Mouse (Mus musculus) hindbrain, embryonic 13.5 days (tissue): ENCODE results near the gene Gm10354. TPM values are rescaled to one million over a fixed set of nuclear protein-coding genes. Genes with fewer than 3 reads are reported as not detected.
"Not testable (repeated sequence)": the region's sequence is repeated elsewhere in the genome, so short reads cannot be mapped to it uniquely, and the experiment has no call there.

Experiments
- ATAC-seq: fragments of 200-750 bp; cut with Nextera tagmentation; 2 replicates; pipeline ENCODE4 v1.8.0; 2017; ENCODE audit warnings: moderate TSS enrichment; ENCODE audit not compliant: low FRiP score
- H3K27ac ChIP-seq: fragments of 300-500 bp; sonication (generic); 2 replicates; pipeline ENCODE4 v1.5.1; 2015; ENCODE audit warnings: inconsistent platforms, mild to moderate bottlenecking, moderate library complexity
- H3K27me3 ChIP-seq: fragments of 300-500 bp; sonication (generic); 2 replicates; pipeline ENCODE4 v1.6.1; 2015; ENCODE audit warnings: mild to moderate bottlenecking, inconsistent platforms
- H3K36me3 ChIP-seq: fragments of 300-500 bp; sonication (generic); 2 replicates; pipeline ENCODE4 v1.6.1; 2015; ENCODE audit warnings: mild to moderate bottlenecking, inconsistent platforms
- H3K4me1 ChIP-seq: fragments of 300-500 bp; sonication (generic); replicated peaks from 2 replicates; pipeline ENCODE4 v1.6.1; 2015; ENCODE audit warnings: inconsistent platforms
- H3K4me2 ChIP-seq: fragments of 300-500 bp; sonication (generic); 2 replicates; pipeline ENCODE4 v1.6.1; 2015; ENCODE audit warnings: inconsistent platforms, mild to moderate bottlenecking, moderate library complexity
- H3K4me3 ChIP-seq: fragments of 300-500 bp; sonication (generic); 2 replicates; pipeline ENCODE4 v1.5.1; 2015; ENCODE audit warnings: mild to moderate bottlenecking, inconsistent platforms
- H3K9ac ChIP-seq: fragments of 300-500 bp; sonication (generic); 2 replicates; pipeline ENCODE4 v1.6.1; 2015; ENCODE audit warnings: mild to moderate bottlenecking, inconsistent platforms
- H3K9me3 ChIP-seq: fragments of 300-500 bp; sonication (generic); 2 replicates; pipeline ENCODE4 v1.6.1; 2016; ENCODE audit warnings: inconsistent platforms
- WGBS: fragments of 180-500 bp; shearing (Covaris S2); methylation state at CpG from one replicate; pipeline ENCODE4 v1.1.7; 2015; 5-methylcytosine and 5-hydroxymethylcytosine counted together
- polyA plus RNA-seq: library from polyadenylated mRNA; unstranded; fragments of >200 nt; fragmentation: Nextera tagmentation; extraction: Ambion mirVana; gene quantifications from 2 replicates; pipeline ENCODE4 v1.2.1, GENCODE M21; 2015

Gene Gm10354
- polyA plus RNA-seq, 1 experiment from 2014 or later, result not detected

- H3K27ac ChIP-seq, H3K36me3 ChIP-seq, H3K9ac ChIP-seq, H3K4me3 ChIP-seq, H3K4me1 ChIP-seq, H3K4me2 ChIP-seq, ATAC-seq, H3K27me3 ChIP-seq: not testable (repeated sequence)
- H3K9me3 ChIP-seq, result peaks cover 11% of the 10 kb centered on the region
- WGBS, result 67% methylated on average over 4 of the region's 4 CpGs
Measured at GRCm38 (mm10) chr5:14945524-14945923, 33.2 kb downstream of the Gm10354 start.

GRCm38 (mm10) chr5:14941043-14941442 lies 37.7 kb downstream of the Gm10354 start:
- H3K9me3 ChIP-seq, H3K27me3 ChIP-seq, H3K4me1 ChIP-seq, H3K27ac ChIP-seq, ATAC-seq, H3K36me3 ChIP-seq, H3K4me3 ChIP-seq, H3K9ac ChIP-seq, H3K4me2 ChIP-seq: not testable (repeated sequence)
- 88% methylated on average over 1 of the region's 1 CpGs for WGBS

GRCm38 (mm10) chr5:14938329-14938728 lies 40.4 kb downstream of the Gm10354 start, which contains the start of gene Speer4e:
Gene Speer4e, minus strand, starts transcription at chr5:14938429.
- H3K36me3 ChIP-seq, H3K4me3 ChIP-seq, H3K27ac ChIP-seq, H3K9ac ChIP-seq, H3K9me3 ChIP-seq, H3K4me1 ChIP-seq, ATAC-seq, H3K27me3 ChIP-seq, H3K4me2 ChIP-seq: not testable (repeated sequence)
- 76% methylated on average over 1 of the region's 1 CpGs for WGBS

GRCm38 (mm10) chr5:14933721-14934120 lies 45.0 kb downstream of the Gm10354 start:
- 74% methylated on average over 5 of the region's 6 CpGs for WGBS
- not testable (repeated sequence) for H3K36me3 ChIP-seq, ATAC-seq, H3K4me3 ChIP-seq, H3K9ac ChIP-seq, H3K4me1 ChIP-seq, H3K9me3 ChIP-seq, H3K4me2 ChIP-seq, H3K27ac ChIP-seq, H3K27me3 ChIP-seq

- not testable (repeated sequence) for H3K4me2 ChIP-seq, H3K4me3 ChIP-seq, H3K36me3 ChIP-seq, H3K4me1 ChIP-seq, ATAC-seq, H3K9ac ChIP-seq, H3K27ac ChIP-seq, H3K27me3 ChIP-seq, H3K9me3 ChIP-seq
- WGBS, result 33% methylated on average over 4 of the region's 4 CpGs
Measured at GRCm38 (mm10) chr5:14927047-14927446, 51.7 kb downstream of the Gm10354 start.

Other genes starting within 250 kb of the Gm10354 start
- not detected in 2 replicates for gene Gm9758, start 64.0 kb downstream of the Gm10354 start, polyA plus RNA-seq
- not detected in 2 replicates for gene Speer4e, start 40.5 kb downstream of the Gm10354 start, polyA plus RNA-seq
- not detected in 2 replicates for gene Gm17019, start 54.1 kb upstream of the Gm10354 start, polyA plus RNA-seq